Mouse (Mus musculus) layer of hippocampus, adult 2 months (tissue): ENCODE data around the gene Tmem238. TPM values are rescaled to one million over a fixed set of nuclear protein-coding genes. Genes with fewer than 3 reads are reported as not detected.
"Not testable (repeated sequence)": the region's sequence is repeated elsewhere in the genome, so short reads cannot be mapped to it uniquely, and the experiment has no call there.

ENCODE experiments used
- DNase-seq, 2 experiments: peaks; one replicate each; pipeline ENCODE4 v3.0.0; 2022; ENCODE audit warnings: low spot score in 2 of 2
- H3K27ac ChIP-seq: fragments of 200-600 bp; 2 replicates; pipeline ENCODE4 v1.8.1; 2022
- H3K4me3 ChIP-seq: fragments of 200-600 bp; 2 replicates; pipeline ENCODE4 v1.8.1; 2022; ENCODE audit warnings: mild to moderate bottlenecking
- CTCF ChIP-seq: fragments of 200-600 bp; conservative IDR thresholded peaks from 2 replicates; pipeline ENCODE4 v1.8.1; 2022; ENCODE audit warnings: antibody characterized with exemption, mild to moderate bottlenecking, moderate library complexity
- long read RNA-seq, 2 experiments: library from polyadenylated mRNA; stranded (forward); transcript quantifications; one replicate each; pipeline ENCODE4 v2.0.0; 2021; ENCODE audit warnings: borderline mapping rate in 2 of 2
- total RNA-seq, 2 experiments: library from RNA; stranded (reverse); gene quantifications; 2 replicates each; pipeline ENCODE4 v1.2.3; 2021

Tmem238 gene
- total RNA-seq, result 1 to 10 TPM; 2.6 to 2.7 TPM
- long read RNA-seq, experiment 1, partial matches to known transcripts, result 0 of 6 reads
- long read RNA-seq, experiment 1, other reads (novel, unspliced or antisense), result 1 of 6 reads
- long read RNA-seq, experiment 2, partial matches to known transcripts, result 0 of 5 reads
- long read RNA-seq, experiment 2, other reads (novel, unspliced or antisense), result 4 of 5 reads

DNA sequence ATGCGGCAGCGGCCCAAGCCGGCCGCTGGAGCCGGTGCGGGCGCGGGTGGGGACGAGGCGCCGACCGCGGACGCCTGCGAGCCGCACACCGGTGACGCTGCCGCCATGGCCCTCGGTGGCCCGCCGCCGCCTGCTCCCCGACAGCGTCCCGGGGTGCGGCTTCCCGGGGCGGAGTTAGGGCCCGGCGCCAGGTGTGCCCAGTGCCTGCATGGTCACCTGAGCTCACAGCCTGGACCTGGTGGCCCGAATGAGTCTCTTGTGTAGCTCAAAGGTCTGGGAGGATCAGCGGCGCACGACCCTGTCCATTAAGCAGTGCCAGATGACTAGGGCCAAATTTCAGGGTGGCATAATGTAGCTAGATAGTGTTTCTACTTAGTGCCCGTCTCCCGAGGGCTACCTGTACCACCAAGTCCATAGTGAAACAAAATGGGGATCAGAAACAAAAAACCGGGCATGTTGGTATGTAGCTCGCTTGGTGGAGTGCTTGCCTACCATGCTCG is at the start of gene Tmem238:
TSS of gene Tmem238 (minus strand) at position 221 of the 500 bp plus-strand sequence.
- peak within 1 kb of the TSS; percentile 81 for H3K27ac ChIP-seq
- DNase-seq, result no peak
- TF ChIP-seq CTCF, result no peak
- H3K4me3 ChIP-seq, result peak within 1 kb of the TSS; percentile 70

- no peak for TF ChIP-seq CTCF
- Histone ChIP-seq H3K27ac (no peak overlapping the region), H3K4me3 (no peak overlapping the region)
- DNase-seq, result no peak
These were observed 48.2 kb upstream of the Tmem238 start for GRCm38 (mm10) chr7:4837639-4838038.

- no peak for DNase-seq
- Histone ChIP-seq H3K4me3 (peak overlapping the region; percentile 51), H3K27ac (peak overlapping the region; percentile 28; the same call in 1 of the 2 replicates)
- peak; percentile 74 for TF ChIP-seq CTCF
These were observed 46.9 kb upstream of the Tmem238 start for GRCm38 (mm10) chr7:4836351-4836792.

DNA sequence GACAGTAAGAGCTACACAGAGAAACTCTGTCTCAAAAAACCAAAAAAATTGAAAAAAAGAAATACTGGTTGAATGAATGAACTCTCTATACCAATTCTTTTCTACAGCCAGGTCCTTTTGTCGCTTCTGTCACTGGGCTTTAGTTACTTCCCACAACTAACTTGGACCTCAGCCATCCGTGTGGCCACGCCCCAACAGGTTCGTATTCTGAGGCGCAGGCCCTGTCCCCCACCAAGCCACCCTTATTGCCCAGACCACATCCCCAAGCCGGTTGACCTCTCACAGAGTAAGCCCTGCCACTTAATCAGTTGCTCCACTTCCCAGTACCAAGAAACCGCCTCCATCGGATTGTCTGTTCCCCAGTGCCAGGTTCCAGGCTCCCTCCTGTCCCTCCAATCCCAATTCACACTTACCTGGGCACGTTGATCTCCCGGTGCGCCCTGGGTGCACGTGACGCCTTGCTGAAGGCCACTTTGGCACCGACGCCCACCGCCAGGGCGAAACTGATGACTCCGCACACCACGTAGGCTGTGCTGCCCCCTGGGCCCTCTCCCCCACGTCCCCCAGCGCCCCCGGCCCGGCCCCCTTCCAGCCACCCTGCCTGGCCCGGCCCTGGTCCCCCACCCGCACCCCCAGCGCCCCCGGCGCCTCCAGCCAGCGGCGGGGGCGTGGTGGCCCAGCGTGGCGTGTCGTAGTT is 46.3 kb upstream of the Tmem238 start:
- Histone ChIP-seq H3K27ac (peak overlapping the region; percentile 28; the same call in 1 of the 2 replicates), H3K4me3 (peak overlapping the region; percentile 51)
- no peak for TF ChIP-seq CTCF
- no peak for DNase-seq

DNA sequence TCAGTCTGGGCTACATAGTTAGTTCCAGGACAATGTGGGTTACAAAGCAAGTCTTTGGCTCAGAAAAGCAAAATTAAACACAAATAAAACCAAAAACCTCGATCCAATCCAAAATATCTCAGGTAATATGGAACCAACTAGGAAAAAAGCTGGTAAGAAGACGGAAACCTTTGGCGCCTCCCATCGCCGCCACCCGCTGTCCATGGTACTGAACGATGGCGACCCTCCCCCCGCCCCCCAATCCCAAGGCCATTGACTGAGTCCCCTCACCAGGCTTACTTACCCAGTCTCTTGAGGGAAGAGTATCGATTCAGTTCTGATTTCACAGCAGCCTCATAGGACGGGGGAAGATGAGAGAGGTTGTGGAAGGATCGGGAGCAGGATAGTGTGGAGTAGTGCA is 41.0 kb upstream of the Tmem238 start:
- DNase-seq, result no peak
- no peak for TF ChIP-seq CTCF
- Histone ChIP-seq H3K4me3 (no peak overlapping the region), H3K27ac (no peak overlapping the region)

- DNase-seq, result no peak
- Histone ChIP-seq H3K27ac (no peak overlapping the region), H3K4me3 (no peak overlapping the region)
- no peak for TF ChIP-seq CTCF
These were observed 35.9 kb upstream of the Tmem238 start for GRCm38 (mm10) chr7:4825365-4825764.

DNA sequence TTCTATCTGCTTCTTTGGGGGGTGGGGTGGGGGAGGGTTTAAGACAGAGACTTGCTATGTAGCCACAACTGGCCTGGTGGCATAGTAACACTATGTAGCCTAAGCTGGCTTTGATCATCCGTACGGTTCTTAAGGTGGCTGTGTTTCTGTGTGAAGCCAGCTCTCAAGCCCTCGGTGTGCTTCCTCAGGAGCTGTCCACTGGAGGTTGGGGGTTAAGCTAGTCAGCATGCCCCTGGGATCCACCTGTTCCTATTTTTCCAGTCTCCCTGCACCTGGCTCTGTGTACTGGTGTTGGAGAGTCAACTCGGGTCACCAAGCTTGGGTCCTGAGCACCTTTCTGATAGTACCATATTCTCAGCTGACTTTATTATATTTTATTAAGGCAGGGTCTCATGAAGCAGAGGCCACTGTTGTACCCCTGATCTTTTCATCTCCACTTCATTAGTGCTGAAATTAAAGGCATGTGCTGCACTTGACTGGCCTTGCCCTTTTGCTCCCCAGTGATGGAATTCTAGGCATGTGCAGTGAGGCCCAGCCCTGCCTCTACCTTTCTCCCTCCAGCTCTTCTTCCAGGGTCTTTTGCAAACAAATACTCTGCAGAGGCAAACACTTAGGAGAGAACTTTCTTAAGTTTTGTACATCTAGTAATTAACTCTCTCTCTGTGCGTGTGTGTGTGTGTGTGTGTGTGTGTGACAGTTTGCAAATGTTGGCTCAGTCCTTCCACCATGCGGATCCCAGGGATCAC is 32.9 kb upstream of the Tmem238 start:
- Histone ChIP-seq H3K4me3 (no peak overlapping the region), H3K27ac (peak overlapping the region; percentile 79)
- no peak for DNase-seq
- TF ChIP-seq CTCF, result no peak

DNA sequence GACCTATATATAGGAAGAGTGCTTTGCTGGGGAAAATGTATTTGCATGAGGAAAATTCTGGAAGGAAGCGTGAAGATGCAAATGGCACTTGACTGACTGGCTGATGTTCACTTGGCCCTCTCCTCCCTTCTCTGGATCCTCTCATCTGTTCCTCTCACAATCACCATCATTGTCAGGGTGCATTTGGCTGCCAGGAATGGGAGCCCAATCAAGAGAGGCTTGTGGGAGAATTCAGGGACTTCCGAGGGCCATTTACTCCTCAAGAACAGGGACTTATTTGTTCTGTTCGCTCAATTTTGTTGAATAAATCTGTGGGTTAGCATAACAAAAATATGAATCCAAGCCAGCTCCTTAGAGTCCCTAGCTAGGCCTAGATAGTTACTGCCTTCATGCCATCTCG is 32.2 kb upstream of the Tmem238 start:
- no peak for TF ChIP-seq CTCF
- H3K4me3 ChIP-seq, result no peak overlapping the region
- peak in 1 of 2 experiments; percentile 67 for DNase-seq
- peak overlapping the region; percentile 79 for H3K27ac ChIP-seq

DNA sequence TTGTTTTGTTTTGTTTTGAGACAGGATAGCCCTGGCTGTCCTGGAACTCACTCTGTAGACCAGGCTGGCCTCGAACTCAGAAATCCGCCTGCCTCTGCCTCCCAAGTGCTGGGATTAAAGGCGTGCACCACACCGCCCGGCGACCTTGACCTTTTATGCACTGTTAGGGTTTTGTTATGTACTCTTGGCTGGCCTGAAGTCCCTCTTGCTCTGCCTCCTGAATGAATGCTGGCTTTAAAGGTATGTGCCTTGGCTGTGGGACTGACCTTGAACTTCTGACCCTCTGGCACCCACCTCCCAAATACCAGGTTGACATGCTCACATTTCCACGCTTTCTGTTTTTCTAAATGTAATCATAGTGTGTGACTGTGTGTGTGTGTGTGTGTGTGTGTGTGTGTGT is 31.5 kb upstream of the Tmem238 start:
- not testable (repeated sequence) for H3K27ac ChIP-seq, H3K4me3 ChIP-seq, DNase-seq

DNA sequence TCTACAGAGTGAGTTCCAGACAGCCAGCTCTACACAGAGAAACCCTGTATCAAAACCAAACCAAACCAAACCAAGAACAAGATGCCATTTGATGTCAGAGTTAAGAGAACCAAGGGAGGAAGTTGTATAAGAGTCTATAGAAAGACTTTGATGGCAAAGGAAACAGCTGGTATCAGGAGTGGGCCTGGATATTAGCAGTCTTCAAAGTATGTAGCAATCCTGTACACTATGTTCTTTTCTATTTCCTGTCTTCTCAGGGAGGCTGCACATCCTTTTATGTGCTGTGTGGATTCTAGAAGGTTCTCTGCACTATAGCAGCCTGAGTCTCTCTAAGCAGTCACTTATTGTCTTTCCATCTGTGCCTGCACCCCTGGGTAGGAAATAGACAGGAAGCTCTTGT is 27.1 kb upstream of the Tmem238 start:
- no peak for DNase-seq
- H3K27ac ChIP-seq, result no peak overlapping the region
- TF ChIP-seq CTCF, result no peak
- no peak overlapping the region for H3K4me3 ChIP-seq

GRCm38 (mm10) chr7:4813105-4813791 is 23.8 kb upstream of the Tmem238 start:
- peak overlapping the region; percentile 96 for H3K27ac ChIP-seq
- no peak for DNase-seq
- no peak for TF ChIP-seq CTCF
- H3K4me3 ChIP-seq, result peak overlapping the region; percentile 97

- peak; percentile 36 for TF ChIP-seq CTCF
- Histone ChIP-seq H3K4me3 (peak within 1 kb of the TSS; percentile 97), H3K27ac (peak within 1 kb of the TSS; percentile 96)
- DNase-seq, result peak; percentile 97 to 99
These were observed 23.0 kb upstream of the Tmem238 start, which contains the start of gene Ube2s for GRCm38 (mm10) chr7:4812303-4813104. Gene Ube2s (minus strand): TSS chr7:4812590.
